Mouse (Mus musculus) heart, postnatal 0 days (tissue): ENCODE results near the gene Mael.

ENCODE experiments used
- CTCF ChIP-seq: IDR thresholded peaks from 2 replicates; pipeline ENCODE4 v1.5.1; 2016; ENCODE audit warnings: antibody characterized with exemption, control low read depth, low read depth
- EP300 ChIP-seq: IDR thresholded peaks from 2 replicates; pipeline ENCODE4 v1.6.1; 2016; ENCODE audit warnings: antibody characterized with exemption, low read depth

- TF ChIP-seq CTCF (no peak), EP300 (no peak)
Measured at GRCm38 (mm10) chr1:166205159-166205558, 33.4 kb downstream of the Mael start.
